Mouse (Mus musculus) hindbrain, embryonic 10.5 days (tissue): ENCODE data around the gene Ins1. TPM values are rescaled to one million over a fixed set of nuclear protein-coding genes. Genes with fewer than 3 reads are reported as not detected.

Experiments
- DNase-seq: peaks from one replicate; pipeline ENCODE4 v3.0.0-alpha.2; 2017; ENCODE audit warnings: low spot score
- H3K27ac ChIP-seq: fragments of 300-500 bp; sonication (generic); 2 replicates; pipeline ENCODE4 v1.5.1; 2016; ENCODE audit warnings: mild to moderate bottlenecking, moderate library complexity
- H3K27me3 ChIP-seq: fragments of 300-500 bp; sonication (generic); 2 replicates; pipeline ENCODE4 v1.6.1; 2016; ENCODE audit warnings: mild to moderate bottlenecking; ENCODE audit not compliant: poor library complexity, insufficient read depth, severe bottlenecking
- H3K36me3 ChIP-seq: fragments of 300-500 bp; sonication (generic); 2 replicates; pipeline ENCODE4 v1.6.1; 2016; ENCODE audit warnings: mild to moderate bottlenecking, moderate library complexity
- H3K4me1 ChIP-seq: fragments of 300-500 bp; sonication (generic); replicated peaks from 2 replicates; pipeline ENCODE4 v1.6.1; 2016; ENCODE audit warnings: mild to moderate bottlenecking
- H3K4me3 ChIP-seq: fragments of 300-500 bp; sonication (generic); 2 replicates; pipeline ENCODE4 v1.5.1; 2016; ENCODE audit warnings: mild to moderate bottlenecking, moderate library complexity
- H3K9me3 ChIP-seq: fragments of 300-500 bp; sonication (generic); 2 replicates; pipeline ENCODE4 v1.6.1; 2016; ENCODE audit warnings: mild to moderate bottlenecking, moderate library complexity
- polyA plus RNA-seq: library from polyadenylated mRNA; unstranded; fragments of >200 nt; fragmentation: Nextera tagmentation; extraction: Ambion mirVana; gene quantifications from 2 replicates; pipeline ENCODE4 v1.2.1, GENCODE M21; 2016

The Ins1 gene
- not detected in 2 replicates for polyA plus RNA-seq

DNA sequence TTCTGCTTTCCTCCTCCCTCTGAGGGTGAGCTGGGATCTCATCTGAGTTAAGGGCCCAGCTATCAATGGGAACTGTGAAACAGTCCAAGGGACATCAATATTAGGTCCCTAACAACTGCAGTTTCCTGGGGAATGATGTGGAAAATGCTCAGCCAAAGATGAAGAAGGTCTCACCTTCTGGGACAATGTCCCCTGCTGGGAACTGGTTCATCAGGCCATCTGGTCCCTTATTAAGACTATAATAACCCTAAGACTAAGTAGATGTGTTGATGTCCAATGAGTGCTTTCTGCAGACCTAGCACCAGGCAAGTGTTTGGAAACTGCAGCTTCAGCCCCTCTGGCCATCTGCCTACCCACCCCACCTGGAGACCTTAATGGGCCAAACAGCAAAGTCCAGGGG is at the start of gene Ins1:
Gene Ins1, plus strand, starts transcription at position 301 of the 400 bp plus-strand sequence.
- no peak for DNase-seq
- no peaks in the 10 kb centered on the region for H3K4me1 ChIP-seq
- no peaks in the 10 kb centered on the region for H3K36me3 ChIP-seq
- H3K9me3 ChIP-seq, result no peaks in the 10 kb centered on the region
- H3K4me3 ChIP-seq, result no peak within 1 kb of the TSS
- H3K27me3 ChIP-seq, result no peaks in the 10 kb centered on the region
- H3K27ac ChIP-seq, result no peak within 1 kb of the TSS
